ENCODE assay signal across 8 mouse cellular contexts in genomic region chr6:37642701-37643121, GRCm38 (mm10).
DNase-seq lines count a peak whose midpoint lies in the region; ATAC-seq lines count a peak whose summit lies in the region.

No protein-coding gene starts in this region.

- H3K9me3 ChIP-seq in heart, embryonic 13.5 days = no peaks in the 10 kb centered on the region
- H3K9me3 ChIP-seq in forebrain, embryonic 14.5 days (replicated peaks; ENCODE audit: control insufficient read depth, low read length) = no peaks in the 10 kb centered on the region

- 26% methylated on average over 8 of the region's 8 CpGs for WGBS in heart, embryonic 13.5 days
- 13% methylated on average over 8 of the region's 8 CpGs for WGBS in forebrain, embryonic 14.5 days

- peaks cover 9% of the 10 kb centered on the region for H3K4me1 ChIP-seq in heart, embryonic 13.5 days
- peaks cover 11% of the 10 kb centered on the region for H3K4me1 ChIP-seq in forebrain, embryonic 14.5 days (ENCODE audit: control insufficient read depth, insufficient read depth, low read length)

- H3K27me3 ChIP-seq in heart, embryonic 13.5 days (replicated peaks) = no peaks in the 10 kb centered on the region
- H3K27me3 ChIP-seq in forebrain, embryonic 14.5 days (replicated peaks; ENCODE audit: control insufficient read depth, insufficient read depth, low read length) = no peaks in the 10 kb centered on the region

- H3K4me2 ChIP-seq in heart, embryonic 13.5 days = peak overlapping the region; percentile 58
- H3K4me2 ChIP-seq in forebrain, embryonic 14.5 days (ENCODE audit: low read length) = peak overlapping the region; percentile 51

- H3K4me3 ChIP-seq in heart, embryonic 13.5 days = peak overlapping the region; percentile 23
- H3K4me3 ChIP-seq in forebrain, embryonic 14.5 days (ENCODE audit: low read depth, low read length) = peak overlapping the region; percentile 19

- peak overlapping the region; percentile 17; the same call in 1 of the 2 replicates for H3K27ac ChIP-seq in heart, embryonic 13.5 days (replicated peaks)
- peak overlapping the region; percentile 70 for H3K27ac ChIP-seq in forebrain, embryonic 14.5 days (ENCODE audit: low read depth, low read length)

- DNase-seq in heart, adult 8-10 months (ENCODE audit: low spot score) = no peak
- peak; percentile 61 for DNase-seq in brain, embryonic 18.5 days (ENCODE audit: low read depth, low spot score)
- DNase-seq in forebrain, embryonic 14.5 days (ENCODE audit: low spot score) = peak; percentile 95
- peak; percentile 3 to 43 for DNase-seq in left cerebral cortex, adult 8-10 months (ENCODE audit: low spot score in 2 of 2)
- DNase-seq in retina, postnatal 7 days (ENCODE audit: low read depth, low spot score) = peak; percentile 69
- no peak for DNase-seq in urinary bladder, postnatal 36 days (ENCODE audit: low spot score in 2 of 2)
- no peak for DNase-seq in B cell, adult 2 months

- H3K36me3 ChIP-seq in heart, embryonic 13.5 days = no peaks in the 10 kb centered on the region
- no peaks in the 10 kb centered on the region for H3K36me3 ChIP-seq in forebrain, embryonic 14.5 days (ENCODE audit: control insufficient read depth, insufficient read depth, low read length)

- peak overlapping the region; percentile 29; the same call in 1 of the 2 replicates for H3K9ac ChIP-seq in heart, embryonic 13.5 days
- H3K9ac ChIP-seq in forebrain, embryonic 14.5 days (ENCODE audit: low read length) = peak overlapping the region; percentile 35; the same call in 1 of the 2 replicates

- ATAC-seq in heart, embryonic 13.5 days (ENCODE audit: extremely low read depth, insufficient number of reproducible peaks, low FRiP score, low TSS enrichment) = no peak
- ATAC-seq in forebrain, embryonic 14.5 days = peak; percentile 89

Comparison
In these comparisons a context has a peak if more than half of its experiments do, and no peak if none do; other contexts are left out.
1. DNase-seq: peak in brain, embryonic 18.5 days (single experiment), forebrain, embryonic 14.5 days (single experiment), left cerebral cortex, adult 8-10 months (2 of 2) and retina, postnatal 7 days (single experiment); none in heart, adult 8-10 months (single experiment), urinary bladder, postnatal 36 days (0 of 2) and B cell, adult 2 months (0 of 2).